Mouse (Mus musculus) cortical plate, adult 2 months (tissue): ENCODE measurements at regions not wholly inside any gene's neighbourhood (a gene's known extent, or its start where the extent isn't known, plus 50 kb on each side); places are given as distances from the start of the nearest gene placed in this dataset.

Experiments used
- CTCF ChIP-seq: fragments of 200-500 bp; IDR thresholded peaks from 2 replicates; pipeline ENCODE4 v1.5.1; 2011; ENCODE audit warnings: mild to moderate bottlenecking, control low read depth, low read length; ENCODE audit not compliant: insufficient read depth; ENCODE audit errors: extremely low read depth
- POLR2A ChIP-seq: fragments of 200-500 bp; IDR thresholded peaks from 2 replicates; pipeline ENCODE4 v1.6.1; 2011; ENCODE audit warnings: mild to moderate bottlenecking, low read length, control low read depth; ENCODE audit not compliant: insufficient read depth; ENCODE audit errors: extremely low read depth

GRCm38 (mm10) chr13:111941946-111942345, 133.2 kb upstream of the Map3k1 start:
- TF ChIP-seq POLR2A (no peak), CTCF (no peak)
